Mouse (Mus musculus) lung, embryonic 15.5 days (tissue): Measurements from ENCODE around the gene Nhlrc4. TPM values are rescaled to one million over a fixed set of nuclear protein-coding genes. Genes with fewer than 3 reads are reported as not detected.

Experiments used
- ATAC-seq: fragments of 200-750 bp; cut with Nextera tagmentation; 2 replicates; pipeline ENCODE4 v1.8.0; 2017; ENCODE audit warnings: moderate number of reproducible peaks, borderline replicate concordance; ENCODE audit not compliant: low FRiP score, low TSS enrichment; ENCODE audit errors: extremely low read depth
- H3K27ac ChIP-seq: fragments of 300-500 bp; sonication (generic); 2 replicates; pipeline ENCODE4 v1.5.1; 2015; ENCODE audit warnings: moderate library complexity, mild to moderate bottlenecking, inconsistent platforms
- H3K27me3 ChIP-seq: fragments of 300-500 bp; sonication (generic); 2 replicates; pipeline ENCODE4 v1.6.1; 2015; ENCODE audit warnings: inconsistent platforms
- H3K36me3 ChIP-seq: fragments of 300-500 bp; sonication (generic); 2 replicates; pipeline ENCODE4 v1.6.1; 2015; ENCODE audit warnings: inconsistent platforms
- H3K4me1 ChIP-seq: fragments of 300-500 bp; sonication (generic); 2 replicates; pipeline ENCODE4 v1.6.1; 2015; ENCODE audit warnings: inconsistent platforms
- H3K4me2 ChIP-seq: fragments of 300-500 bp; sonication (generic); 2 replicates; pipeline ENCODE4 v1.6.1; 2015; ENCODE audit warnings: inconsistent platforms, mild to moderate bottlenecking, moderate library complexity
- H3K4me3 ChIP-seq: fragments of 300-500 bp; sonication (generic); 2 replicates; pipeline ENCODE4 v1.5.1; 2015; ENCODE audit warnings: mild to moderate bottlenecking, inconsistent platforms
- H3K9ac ChIP-seq: fragments of 300-500 bp; sonication (generic); 2 replicates; pipeline ENCODE4 v1.6.1; 2015; ENCODE audit warnings: inconsistent platforms
- H3K9me3 ChIP-seq: fragments of 300-500 bp; sonication (generic); 2 replicates; pipeline ENCODE4 v1.6.1; 2016; ENCODE audit warnings: inconsistent platforms
- WGBS: fragments of 180-500 bp; shearing (Covaris S2); methylation state at CpG from one replicate; pipeline ENCODE4 v1.1.7; 2015; 5-methylcytosine and 5-hydroxymethylcytosine counted together
- polyA plus RNA-seq: library from polyadenylated mRNA; unstranded; fragments of >200 nt; fragmentation: Nextera tagmentation; extraction: Ambion mirVana; gene quantifications from 2 replicates; pipeline ENCODE4 v1.2.1, GENCODE M21; 2015

The Nhlrc4 gene
- polyA plus RNA-seq, 1 experiment from 2014 or later: 0.51 TPM

DNA sequence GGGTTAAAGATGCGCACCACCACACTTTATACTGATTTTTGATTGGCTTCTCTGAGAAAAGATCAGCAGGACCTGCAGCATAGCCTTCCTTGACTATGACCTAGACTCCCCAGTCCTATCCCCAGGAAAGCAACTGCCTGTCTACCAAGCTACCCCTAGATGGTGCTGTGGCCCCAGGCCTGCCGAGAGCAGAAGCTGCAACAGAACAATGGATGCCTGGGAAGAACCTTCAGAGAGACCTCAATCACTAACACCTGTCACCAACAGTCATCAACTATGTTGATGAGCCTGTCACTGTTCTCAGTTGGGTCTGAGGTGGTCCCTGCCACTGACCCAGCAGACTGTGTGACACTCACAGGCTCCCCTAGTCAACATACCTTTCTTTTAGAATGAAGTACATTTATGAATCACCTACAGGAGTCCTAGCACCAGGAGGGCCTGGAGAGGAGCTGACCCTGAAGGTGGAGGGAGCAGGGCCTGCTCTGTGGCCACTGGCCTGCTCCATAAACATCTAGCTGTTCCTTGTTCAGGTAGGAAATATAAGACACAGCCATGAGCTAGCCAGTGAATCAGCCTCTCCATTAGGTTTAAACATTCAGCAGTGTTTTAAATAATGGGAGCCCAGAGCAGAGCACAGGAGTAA lies 50.7 kb downstream of the Nhlrc4 start:
- Histone ChIP-seq H3K4me1 (no peaks in the 10 kb centered on the region), H3K9ac (no peak overlapping the region), H3K4me3 (no peak overlapping the region), H3K27me3 (no peaks in the 10 kb centered on the region), H3K36me3 (peaks cover 8% of the 10 kb centered on the region; the same call in 1 of the 2 replicates), H3K9me3 (no peaks in the 10 kb centered on the region), H3K4me2 (no peak overlapping the region), H3K27ac (no peak overlapping the region)
- peak; percentile 64; the same call in 1 of the 2 replicates for ATAC-seq
- 30% methylated on average over 2 of the region's 2 CpGs for WGBS

Other genes with a start within 250 kb of the Nhlrc4 start
- 2.3 and 3.0 TPM in 2 replicates for gene Gng13, start 227.8 kb downstream of the Nhlrc4 start, polyA plus RNA-seq
- gene Chtf18, start 217.5 kb downstream of the Nhlrc4 start, polyA plus RNA-seq: 36.7 and 42.0 TPM in 2 replicates
- 24.5 and 24.7 TPM in 2 replicates for gene Rpusd1, start 217.3 kb downstream of the Nhlrc4 start, polyA plus RNA-seq
- 0.44 and 0.71 TPM in 2 replicates for gene Mslnl, start 208.9 kb downstream of the Nhlrc4 start, polyA plus RNA-seq
- gene Msln, start 190.6 kb downstream of the Nhlrc4 start, polyA plus RNA-seq: 15.8 and 24.2 TPM in 2 replicates
- gene Narfl, start 171.2 kb downstream of the Nhlrc4 start, polyA plus RNA-seq: 25.8 and 30.2 TPM in 2 replicates
- gene Haghl, start 159.3 kb downstream of the Nhlrc4 start, polyA plus RNA-seq: 58.3 and 59.9 TPM in 2 replicates
- gene Ccdc78, start 158.4 kb downstream of the Nhlrc4 start, polyA plus RNA-seq: 0.70 and 0.76 TPM in 2 replicates
- 105 and 109 TPM in 2 replicates for gene Fam173a, start 152.1 kb downstream of the Nhlrc4 start, polyA plus RNA-seq
- gene AC134908.4, start 149.3 kb downstream of the Nhlrc4 start, polyA plus RNA-seq: 0.49 TPM in 1 of 2 replicates, not detected in the other
- 56.9 and 59.8 TPM in 2 replicates for gene Metrn, start 147.8 kb downstream of the Nhlrc4 start, polyA plus RNA-seq
- gene Fbxl16, start 135.9 kb downstream of the Nhlrc4 start, polyA plus RNA-seq: 0.88 and 1.6 TPM in 2 replicates
- gene Wdr24, start 121.3 kb downstream of the Nhlrc4 start, polyA plus RNA-seq: 25.2 and 26.5 TPM in 2 replicates
- 50.7 and 51.5 TPM in 2 replicates for gene Jmjd8, start 116.1 kb downstream of the Nhlrc4 start, polyA plus RNA-seq
- gene Stub1, start 111.6 kb downstream of the Nhlrc4 start, polyA plus RNA-seq: 349 and 363 TPM in 2 replicates
- gene Rhbdl1, start 107.7 kb downstream of the Nhlrc4 start, polyA plus RNA-seq: 0.82 and 1.2 TPM in 2 replicates
- 2.2 and 2.5 TPM in 2 replicates for gene Gm20683, start 103.2 kb downstream of the Nhlrc4 start, polyA plus RNA-seq
- 20.1 and 20.6 TPM in 2 replicates for gene Rhot2, start 100.1 kb downstream of the Nhlrc4 start, polyA plus RNA-seq
- 32.2 and 32.8 TPM in 2 replicates for gene Wdr90, start 83.5 kb downstream of the Nhlrc4 start, polyA plus RNA-seq
- gene Mcrip2, start 76.2 kb downstream of the Nhlrc4 start, polyA plus RNA-seq: 18.1 and 21.7 TPM in 2 replicates
- 51.4 and 53.5 TPM in 2 replicates for gene Mettl26, start 69.9 kb downstream of the Nhlrc4 start, polyA plus RNA-seq
- gene Wfikkn1, start 64.1 kb downstream of the Nhlrc4 start, polyA plus RNA-seq: 0.35 and 0.40 TPM in 2 replicates
- 25.6 and 27.4 TPM in 2 replicates for gene Rab40c, start 25.2 kb downstream of the Nhlrc4 start, polyA plus RNA-seq
- gene Pigq, start within 50 bp of the Nhlrc4 start, polyA plus RNA-seq: 62.7 and 65.0 TPM in 2 replicates
- gene A930017K11Rik, start 7.6 kb upstream of the Nhlrc4 start, polyA plus RNA-seq: 0.09 TPM in 1 of 2 replicates, not detected in the other
- 20.8 and 21.9 TPM in 2 replicates for gene Capn15, start 40.8 kb upstream of the Nhlrc4 start, polyA plus RNA-seq
- gene Rab11fip3, start 124.6 kb upstream of the Nhlrc4 start, polyA plus RNA-seq: 12.3 and 13.5 TPM in 2 replicates
- gene Decr2, start 145.4 kb upstream of the Nhlrc4 start, polyA plus RNA-seq: 32.3 and 34.0 TPM in 2 replicates
- 85.0 and 92.3 TPM in 2 replicates for gene Nme4, start 150.6 kb upstream of the Nhlrc4 start, polyA plus RNA-seq
- 1.9 and 2.7 TPM in 2 replicates for gene Tmem8, start 168.3 kb upstream of the Nhlrc4 start, polyA plus RNA-seq
- gene Mrpl28, start 178.5 kb upstream of the Nhlrc4 start, polyA plus RNA-seq: 209 and 210 TPM in 2 replicates
- gene Axin1, start 193.7 kb upstream of the Nhlrc4 start, polyA plus RNA-seq: 16.5 and 18.9 TPM in 2 replicates